Mouse (Mus musculus) heart, postnatal 0 days (tissue): ENCODE measurements around the gene Chsy1.

Experiments used
- CTCF ChIP-seq: IDR thresholded peaks from 2 replicates; pipeline ENCODE4 v1.5.1; 2016; ENCODE audit warnings: antibody characterized with exemption, control low read depth, low read depth
- EP300 ChIP-seq: IDR thresholded peaks from 2 replicates; pipeline ENCODE4 v1.6.1; 2016; ENCODE audit warnings: antibody characterized with exemption, low read depth

GRCm38 (mm10) chr7:66165036-66165798, 55.9 kb downstream of the Chsy1 start:
- TF ChIP-seq EP300: no peak
- TF ChIP-seq CTCF: no peak
